10 mouse cellular contexts compared by ENCODE assay signal in genomic region chr9:118512681-118513233, GRCm38 (mm10). TPM values are rescaled to one million over a fixed set of nuclear protein-coding genes. Genes with fewer than 3 reads are reported as not detected.
DNase-seq lines count a peak whose midpoint lies in the region; ATAC-seq lines count a peak whose summit lies in the region.
"Had no signal": no experiment of that assay in that cellular context is flagged by ENCODE, and none has a peak within 500 bp of the region (broad histone marks: within the 10 kb centered on the region; RNA-seq: fewer than 3 reads in every experiment).

No protein-coding gene starts in this region.

- WGBS in intestine, embryonic 14.5 days: 63% methylated on average over 3 of the region's 3 CpGs
- WGBS in stomach, embryonic 16.5 days: 48% methylated on average over 3 of the region's 3 CpGs

- no peaks in the 10 kb centered on the region for H3K27me3 ChIP-seq in intestine, embryonic 14.5 days (replicated peaks; ENCODE audit: control insufficient read depth, insufficient read depth, low read length)
- H3K27me3 ChIP-seq in stomach, embryonic 16.5 days (ENCODE audit: control insufficient read depth, insufficient read depth, low read length): no peaks in the 10 kb centered on the region
- H3K27me3 ChIP-seq: embryonic facial prominence, embryonic 15.5 days; limb, embryonic 12.5 days; neural tube, embryonic 12.5 days had no signal

- H3K36me3 ChIP-seq in intestine, embryonic 14.5 days (ENCODE audit: control insufficient read depth, insufficient read depth, low read length): peaks cover 18% of the 10 kb centered on the region
- H3K36me3 ChIP-seq in stomach, embryonic 16.5 days (ENCODE audit: control insufficient read depth, insufficient read depth, low read length): peaks cover 11% of the 10 kb centered on the region; the same call in 1 of the 2 replicates

- H3K4me1 ChIP-seq in intestine, embryonic 14.5 days (replicated peaks; ENCODE audit: control insufficient read depth, insufficient read depth, low read length): peaks cover 7% of the 10 kb centered on the region; the same call in 1 of the 2 replicates
- H3K4me1 ChIP-seq in stomach, embryonic 16.5 days (ENCODE audit: control insufficient read depth, insufficient read depth, low read length): peaks cover 19% of the 10 kb centered on the region

- peak; percentile 75 for ATAC-seq in intestine, embryonic 14.5 days (replicated peaks; ENCODE audit: low FRiP score, low TSS enrichment, low read depth)
- peak; percentile 91 for ATAC-seq in stomach, embryonic 16.5 days (ENCODE audit: insufficient read depth, low FRiP score)

- H3K9me3 ChIP-seq in intestine, embryonic 14.5 days (ENCODE audit: control insufficient read depth, low read length): no peaks in the 10 kb centered on the region
- H3K9me3 ChIP-seq in stomach, embryonic 16.5 days (replicated peaks; ENCODE audit: control insufficient read depth, low read length): no peaks in the 10 kb centered on the region
- H3K9me3 ChIP-seq: embryonic facial prominence, embryonic 15.5 days; limb, embryonic 12.5 days; neural tube, embryonic 12.5 days had no signal

- H3K4me3 ChIP-seq in intestine, embryonic 14.5 days (ENCODE audit: low read depth, low read length): no peak overlapping the region
- no peak overlapping the region for H3K4me3 ChIP-seq in stomach, embryonic 16.5 days (replicated peaks; ENCODE audit: low read length)
- H3K4me3 ChIP-seq: embryonic facial prominence, embryonic 15.5 days; limb, embryonic 12.5 days; neural tube, embryonic 12.5 days had no signal

- DNase-seq in lung, postnatal 36 days: peak; percentile 67
- DNase-seq in lung, postnatal 14 days: no peak
- DNase-seq in adrenal gland, postnatal 25 days: peak; percentile 48
- no peak for DNase-seq in intestine, embryonic 14.5 days (ENCODE audit: low spot score)
- no peak for DNase-seq in cerebellum, adult 9-10 months
- no peak for DNase-seq in right cerebral cortex, postnatal 14 days

- H3K27ac ChIP-seq in intestine, embryonic 14.5 days (ENCODE audit: low read depth): no peak overlapping the region; the same call in 1 of the 2 replicates
- H3K27ac ChIP-seq in stomach, embryonic 16.5 days (ENCODE audit: low read length): peak overlapping the region; percentile 60
- H3K27ac ChIP-seq: embryonic facial prominence, embryonic 15.5 days; limb, embryonic 12.5 days; neural tube, embryonic 12.5 days had no signal

- H3K9ac ChIP-seq in intestine, embryonic 14.5 days (ENCODE audit: low read length): no peak overlapping the region
- H3K9ac ChIP-seq in stomach, embryonic 16.5 days (ENCODE audit: low read length): no peak overlapping the region
- H3K9ac ChIP-seq: embryonic facial prominence, embryonic 15.5 days; limb, embryonic 12.5 days; neural tube, embryonic 12.5 days had no signal

- no peak overlapping the region for H3K4me2 ChIP-seq in intestine, embryonic 14.5 days (ENCODE audit: low read length)
- no peak overlapping the region for H3K4me2 ChIP-seq in stomach, embryonic 16.5 days (ENCODE audit: low read depth, low read length)
- H3K4me2 ChIP-seq: embryonic facial prominence, embryonic 15.5 days; limb, embryonic 12.5 days; neural tube, embryonic 12.5 days had no signal

RNA-seq across cellular contexts. Expression of gene Golga4, which starts 6.7 kb away (rescaled TPM):
- total RNA-seq in adrenal gland, postnatal 25 days (2021): 119 and 150 TPM in 2 replicates
- polyA plus RNA-seq in intestine, embryonic 14.5 days (2014; fragmentation: Nextera tagmentation; extraction: Ambion mirVana): 59.5 and 64.3 TPM in 2 replicates
- polyA plus RNA-seq in stomach, embryonic 16.5 days (2015; fragmentation: Nextera tagmentation; extraction: Ambion mirVana): 48.8 and 50.6 TPM in 2 replicates

RNA-seq across cellular contexts. Expression of gene Eomes, which starts 34.7 kb away (rescaled TPM):
- 0.09 and 0.43 TPM in 2 replicates for total RNA-seq in adrenal gland, postnatal 25 days (2021)
- polyA plus RNA-seq in intestine, embryonic 14.5 days (2014; fragmentation: Nextera tagmentation; extraction: Ambion mirVana): 0.07 and 0.34 TPM in 2 replicates
- polyA plus RNA-seq in stomach, embryonic 16.5 days (2015; fragmentation: Nextera tagmentation; extraction: Ambion mirVana): 0.06 and 0.09 TPM in 2 replicates
- polyA plus RNA-seq: embryonic facial prominence, embryonic 15.5 days had no signal

Comparison
In these comparisons a context has a peak if more than half of its experiments do, and no peak if none do; other contexts are left out.
1. DNase-seq: peak in lung, postnatal 36 days (single experiment) and adrenal gland, postnatal 25 days (single experiment); none in lung, postnatal 14 days (single experiment), intestine, embryonic 14.5 days (single experiment), cerebellum, adult 9-10 months (single experiment) and right cerebral cortex, postnatal 14 days (single experiment).